Mouse (Mus musculus) midbrain, embryonic 11.5 days (tissue): ENCODE results near the gene C9orf72. TPM values are rescaled to one million over a fixed set of nuclear protein-coding genes. Genes with fewer than 3 reads are reported as not detected.
A peak's percentile ranks its signal among the peaks of the same experiment; 100 is the strongest.

Experiments used
- ATAC-seq: fragments of 200-750 bp; cut with Nextera tagmentation; 2 replicates; pipeline ENCODE4 v1.8.0; 2017; ENCODE audit warnings: moderate TSS enrichment, moderate library complexity; ENCODE audit not compliant: low FRiP score
- DNase-seq: peaks from one replicate; pipeline ENCODE4 v3.0.0; 2015; ENCODE audit warnings: low spot score; ENCODE audit errors: missing footprints
- H3K27ac ChIP-seq: fragments of 300-500 bp; sonication (generic); 2 replicates; pipeline ENCODE4 v1.5.1; 2014; ENCODE audit warnings: low read depth, low read length
- H3K27me3 ChIP-seq: fragments of 300-500 bp; sonication (generic); 2 replicates; pipeline ENCODE4 v1.6.1; 2014; ENCODE audit warnings: mild to moderate bottlenecking, low read length, moderate library complexity, mixed read lengths; ENCODE audit not compliant: control insufficient read depth, insufficient read depth
- H3K36me3 ChIP-seq: fragments of 300-500 bp; sonication (generic); 2 replicates; pipeline ENCODE4 v1.6.1; 2014; ENCODE audit warnings: mild to moderate bottlenecking, low read length, moderate library complexity, mixed read lengths; ENCODE audit not compliant: control insufficient read depth, insufficient read depth
- H3K4me1 ChIP-seq: fragments of 300-500 bp; sonication (generic); 2 replicates; pipeline ENCODE4 v1.6.1; 2014; ENCODE audit warnings: low read length; ENCODE audit not compliant: control insufficient read depth, insufficient read depth
- H3K4me2 ChIP-seq: fragments of 300-500 bp; sonication (generic); 2 replicates; pipeline ENCODE4 v1.6.1; 2014; ENCODE audit warnings: mild to moderate bottlenecking, moderate library complexity
- H3K4me3 ChIP-seq: fragments of 300-500 bp; sonication (generic); 2 replicates; pipeline ENCODE4 v1.5.1; 2014; ENCODE audit warnings: low read depth, low read length
- H3K9ac ChIP-seq: fragments of 300-500 bp; sonication (generic); 2 replicates; pipeline ENCODE4 v1.6.1; 2014; ENCODE audit warnings: low read length
- H3K9me3 ChIP-seq: fragments of 300-500 bp; sonication (generic); 2 replicates; pipeline ENCODE4 v1.6.1; 2016; ENCODE audit warnings: low read length; ENCODE audit not compliant: control insufficient read depth
- WGBS: fragments of 180-500 bp; shearing (Covaris S2); extraction: QIAGEN DNeasy Blood & Tissue Kit; methylation state at CpG from one replicate; pipeline ENCODE4 v1.1.7; 2014; 5-methylcytosine and 5-hydroxymethylcytosine counted together
- polyA plus RNA-seq: library from polyadenylated mRNA; unstranded; fragments of >200 nt; fragmentation: Nextera tagmentation; extraction: Ambion mirVana; gene quantifications from 2 replicates; pipeline ENCODE4 v1.2.1, GENCODE M21; 2014

The C9orf72 gene
- polyA plus RNA-seq, 1 experiment from 2014 or later: 29.5 TPM

- ATAC-seq: no peak
- no peak overlapping the region for H3K4me3 ChIP-seq
- WGBS: 79% methylated on average over 3 of the region's 3 CpGs
- peak; percentile 6 for DNase-seq
- H3K4me2 ChIP-seq: no peak overlapping the region
- H3K36me3 ChIP-seq: no peaks in the 10 kb centered on the region
- H3K4me1 ChIP-seq: no peaks in the 10 kb centered on the region
- H3K27me3 ChIP-seq: no peaks in the 10 kb centered on the region
- no peaks in the 10 kb centered on the region for H3K9me3 ChIP-seq
- no peak overlapping the region for H3K27ac ChIP-seq
- H3K9ac ChIP-seq: no peak overlapping the region
These were observed 60.0 kb downstream of the C9orf72 start for GRCm38 (mm10) chr4:35165947-35166346.

DNA sequence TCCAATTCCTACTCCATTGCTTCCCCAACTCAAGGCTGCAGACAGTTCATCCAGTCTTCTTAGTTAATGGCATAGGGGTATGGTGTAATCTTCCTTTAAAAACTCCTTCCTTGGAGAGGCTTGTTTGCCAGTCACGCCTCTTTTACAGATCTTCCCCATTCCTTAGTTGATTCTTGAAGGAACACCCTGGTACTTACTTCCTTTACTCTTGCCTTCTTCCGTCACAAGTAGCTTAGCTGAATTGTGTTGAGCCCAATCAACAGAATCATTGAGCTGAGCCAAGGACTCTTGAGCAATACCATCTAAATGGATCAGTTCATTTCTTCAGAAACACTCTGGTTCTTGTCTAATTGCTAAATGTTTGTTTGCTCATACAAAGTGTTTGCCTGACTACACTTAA, 60.7 kb downstream of the C9orf72 start:
- H3K4me1 ChIP-seq: no peaks in the 10 kb centered on the region
- DNase-seq (peak; percentile 39), ATAC-seq (no peak)
- no peak overlapping the region for H3K4me3 ChIP-seq
- H3K9ac ChIP-seq: no peak overlapping the region
- 78% methylated on average over 2 of the region's 2 CpGs for WGBS
- H3K36me3 ChIP-seq: no peaks in the 10 kb centered on the region
- H3K9me3 ChIP-seq: no peaks in the 10 kb centered on the region
- no peaks in the 10 kb centered on the region for H3K27me3 ChIP-seq
- H3K27ac ChIP-seq: no peak overlapping the region
- no peak overlapping the region for H3K4me2 ChIP-seq

DNA sequence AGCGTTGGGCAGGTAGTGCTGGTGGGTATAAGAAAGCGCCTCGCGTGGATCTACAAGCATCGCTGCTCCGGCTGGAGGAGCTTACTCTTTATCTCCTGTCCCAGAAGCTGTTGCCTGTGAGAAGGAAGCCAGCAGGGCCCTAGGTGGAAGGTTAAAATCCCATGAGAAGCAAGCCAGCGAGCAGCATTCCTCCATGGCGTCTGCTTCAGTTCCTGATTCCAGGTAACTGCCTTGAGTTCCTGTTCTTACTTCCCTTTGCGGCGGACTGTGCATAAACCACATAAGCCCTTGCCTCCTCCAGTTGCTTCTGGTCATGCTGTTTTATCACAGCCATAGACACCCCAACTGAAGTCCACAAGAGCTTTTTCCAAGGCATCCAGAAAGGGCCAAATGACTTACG, 68.2 kb downstream of the C9orf72 start:
- ATAC-seq (no peak), DNase-seq (peak; percentile 77)
- H3K4me1 ChIP-seq: peaks cover 11% of the 10 kb centered on the region; the same call in 1 of the 2 replicates
- H3K36me3 ChIP-seq: no peaks in the 10 kb centered on the region
- no peaks in the 10 kb centered on the region for H3K9me3 ChIP-seq
- 60% methylated on average over 11 of the region's 11 CpGs for WGBS
- H3K4me3 ChIP-seq: no peak overlapping the region
- no peak overlapping the region for H3K9ac ChIP-seq
- H3K27ac ChIP-seq: no peak overlapping the region
- no peaks in the 10 kb centered on the region for H3K27me3 ChIP-seq
- no peak overlapping the region for H3K4me2 ChIP-seq

GRCm38 (mm10) chr4:35156751-35157611, 69.0 kb downstream of the C9orf72 start, which contains the start of gene Mob3b:
Mob3b (minus strand) TSS chr4:35157484.
- Histone ChIP-seq H3K4me2 (peak within 1 kb of the TSS; percentile 88), H3K9me3 (no peaks in the 10 kb centered on the region), H3K27me3 (no peaks in the 10 kb centered on the region), H3K9ac (peak within 1 kb of the TSS; percentile 69), H3K4me3 (peak within 1 kb of the TSS; percentile 54), H3K36me3 (no peaks in the 10 kb centered on the region), H3K4me1 (peaks cover 11% of the 10 kb centered on the region; the same call in 1 of the 2 replicates), H3K27ac (peak within 1 kb of the TSS; percentile 75)
- ATAC-seq (peak; percentile 85), DNase-seq (peak; percentile 98)
- under 1% methylated on average over 50 of the region's 50 CpGs for WGBS

- Histone ChIP-seq H3K4me3 (peak overlapping the region; percentile 54), H3K9ac (peak overlapping the region; percentile 69), H3K27ac (peak overlapping the region; percentile 75), H3K36me3 (no peaks in the 10 kb centered on the region), H3K9me3 (no peaks in the 10 kb centered on the region), H3K4me1 (peaks cover 11% of the 10 kb centered on the region; the same call in 1 of the 2 replicates), H3K27me3 (no peaks in the 10 kb centered on the region), H3K4me2 (peak overlapping the region; percentile 88)
- 0% methylated on average over 26 of the region's 26 CpGs for WGBS
- peak; percentile 88 for ATAC-seq
- DNase-seq: peak; percentile 97
These were observed 69.8 kb downstream of the C9orf72 start for GRCm38 (mm10) chr4:35156149-35156611.

- Histone ChIP-seq H3K4me3 (peak overlapping the region; percentile 54), H3K9me3 (no peaks in the 10 kb centered on the region), H3K4me2 (peak overlapping the region; percentile 88), H3K36me3 (no peaks in the 10 kb centered on the region), H3K9ac (peak overlapping the region; percentile 69; the same call in 1 of the 2 replicates), H3K4me1 (peaks cover 11% of the 10 kb centered on the region; the same call in 1 of the 2 replicates), H3K27ac (no peak overlapping the region; the same call in 1 of the 2 replicates), H3K27me3 (no peaks in the 10 kb centered on the region)
- peak; percentile 8; the same call in 1 of the 2 replicates for ATAC-seq
- peak; percentile 94 for DNase-seq
- WGBS: 25% methylated on average over 20 of the region's 20 CpGs
These were observed 70.6 kb downstream of the C9orf72 start for GRCm38 (mm10) chr4:35155132-35155922.

- DNase-seq: peak; percentile 78
- WGBS: 28% methylated on average over 3 of the region's 3 CpGs
- H3K27me3 ChIP-seq: no peaks in the 10 kb centered on the region
- no peak overlapping the region for H3K9ac ChIP-seq
- no peak for ATAC-seq
- H3K4me1 ChIP-seq: peaks cover 11% of the 10 kb centered on the region; the same call in 1 of the 2 replicates
- H3K27ac ChIP-seq: no peak overlapping the region
- no peak overlapping the region for H3K4me3 ChIP-seq
- no peaks in the 10 kb centered on the region for H3K36me3 ChIP-seq
- no peak overlapping the region for H3K4me2 ChIP-seq
- no peaks in the 10 kb centered on the region for H3K9me3 ChIP-seq
These were observed 71.9 kb downstream of the C9orf72 start for GRCm38 (mm10) chr4:35154051-35154450.

- Histone ChIP-seq H3K27me3 (no peaks in the 10 kb centered on the region), H3K4me3 (no peak within 1 kb of the TSS), H3K4me1 (peaks cover 9% of the 10 kb centered on the region; the same call in 1 of the 2 replicates), H3K9ac (no peak within 1 kb of the TSS), H3K27ac (no peak within 1 kb of the TSS), H3K36me3 (no peaks in the 10 kb centered on the region), H3K4me2 (no peak within 1 kb of the TSS), H3K9me3 (no peaks in the 10 kb centered on the region)
- ATAC-seq (no peak), DNase-seq (peak; percentile 75)
- 85% methylated on average over 4 of the region's 4 CpGs for WGBS
These were observed 74.2 kb downstream of the C9orf72 start, which contains the start of gene Ifnk for GRCm38 (mm10) chr4:35151756-35152155. Ifnk (plus strand) TSS chr4:35152056.
